Mouse (Mus musculus) gastrocnemius, adult 2 months (tissue): ENCODE results near the gene Raver2. TPM values are rescaled to one million over a fixed set of nuclear protein-coding genes. Genes with fewer than 3 reads are reported as not detected.

Source experiments
- DNase-seq: peaks from one replicate; pipeline ENCODE4 v3.0.0; 2022
- H3K27ac ChIP-seq: fragments of 200-600 bp; 2 replicates; pipeline ENCODE4 v1.8.1; 2022; ENCODE audit warnings: mild to moderate bottlenecking
- H3K4me3 ChIP-seq: fragments of 200-600 bp; 2 replicates; pipeline ENCODE4 v1.8.1; 2022; ENCODE audit warnings: mild to moderate bottlenecking, moderate library complexity
- CTCF ChIP-seq: fragments of 200-600 bp; IDR thresholded peaks from 2 replicates; pipeline ENCODE4 v1.8.1; 2022; ENCODE audit warnings: antibody characterized with exemption, mild to moderate bottlenecking, moderate library complexity
- intact Hi-C: fragments of 180-260 bp; cut with DNase I; formaldehyde crosslinking; loops from one replicate; pipeline ENCODE4 v1.15.1; 2025
- total RNA-seq, 2 experiments: library from RNA; stranded (reverse); gene quantifications; 2 replicates each; pipeline ENCODE4 v1.2.3; 2021

Raver2 gene
- total RNA-seq, 2 experiments from 2014 or later: 1.6 to 6.7 TPM

DNA sequence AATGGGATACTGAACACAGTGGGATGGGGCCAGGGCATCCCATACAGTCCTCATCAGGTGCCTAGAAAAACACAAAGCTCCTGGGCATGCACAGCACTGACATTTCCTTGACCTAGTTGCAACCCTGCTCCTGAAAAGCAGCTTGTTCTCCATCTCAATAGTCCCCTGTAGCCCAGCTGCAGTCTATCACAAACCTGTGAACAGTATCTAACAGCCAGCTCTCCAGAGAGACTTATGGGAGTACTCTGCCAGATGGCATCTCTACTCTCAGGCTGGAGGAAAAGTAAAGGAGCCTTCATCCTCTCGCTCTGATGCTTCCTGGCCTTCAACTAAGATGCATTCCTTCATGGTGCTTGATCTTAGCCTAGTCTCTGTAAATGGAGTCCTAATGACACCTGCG, 95.9 kb downstream of the Raver2 start:
- Histone ChIP-seq H3K4me3 (no peak overlapping the region), H3K27ac (no peak overlapping the region)
- no peak for DNase-seq
- no peak for TF ChIP-seq CTCF
- intact Hi-C loops: loop anchor here (5.0 kb wide), 1 partner anchor 293 kb away; no protein-coding TSS in a partner anchor

DNA sequence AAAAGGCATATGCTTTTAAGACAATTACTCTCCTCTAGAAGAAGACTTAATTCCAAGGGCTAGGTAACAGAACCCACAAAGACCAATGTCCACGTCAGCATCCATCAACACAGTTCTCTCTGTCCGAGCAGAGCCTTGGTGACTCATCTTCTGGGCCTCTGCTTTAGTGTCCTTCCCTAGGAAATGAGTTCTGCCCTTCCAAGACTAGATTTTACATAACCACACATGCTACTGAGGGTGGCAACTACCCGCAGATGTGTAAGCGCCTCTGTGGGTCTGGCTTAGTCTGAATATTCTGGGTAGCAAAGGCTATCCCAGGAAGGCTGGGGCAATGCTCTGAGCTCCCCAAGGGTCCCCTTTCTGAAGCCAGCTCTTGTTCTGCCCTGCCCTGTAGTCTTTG, 97.0 kb downstream of the Raver2 start:
- intact Hi-C loops: loop anchor here (5.0 kb wide), 1 partner anchor 292 kb away; no protein-coding TSS in a partner anchor
- H3K4me3 ChIP-seq: no peak overlapping the region
- no peak for TF ChIP-seq CTCF
- no peak overlapping the region for H3K27ac ChIP-seq
- DNase-seq: no peak

DNA sequence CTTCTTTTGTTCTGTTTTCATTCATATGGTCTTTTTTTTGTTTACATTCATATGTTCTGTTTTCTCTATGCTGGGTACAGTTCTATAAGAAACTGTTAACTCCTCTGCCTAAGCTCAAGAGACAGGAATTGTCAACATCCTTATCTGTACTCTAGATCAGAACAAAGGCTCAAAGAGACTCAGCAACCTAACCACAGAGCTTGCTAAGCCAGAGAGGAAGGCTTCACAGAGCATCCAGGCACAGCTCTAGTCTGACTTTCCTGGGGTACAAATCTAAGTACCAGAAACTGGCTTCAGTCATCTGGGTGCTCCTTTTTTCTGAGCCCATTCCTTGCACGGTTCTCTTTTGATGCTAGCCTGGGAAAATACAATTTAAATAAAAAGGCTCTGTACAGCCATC, 99.0 kb downstream of the Raver2 start:
- no peak for TF ChIP-seq CTCF
- H3K27ac ChIP-seq: no peak overlapping the region

DNA sequence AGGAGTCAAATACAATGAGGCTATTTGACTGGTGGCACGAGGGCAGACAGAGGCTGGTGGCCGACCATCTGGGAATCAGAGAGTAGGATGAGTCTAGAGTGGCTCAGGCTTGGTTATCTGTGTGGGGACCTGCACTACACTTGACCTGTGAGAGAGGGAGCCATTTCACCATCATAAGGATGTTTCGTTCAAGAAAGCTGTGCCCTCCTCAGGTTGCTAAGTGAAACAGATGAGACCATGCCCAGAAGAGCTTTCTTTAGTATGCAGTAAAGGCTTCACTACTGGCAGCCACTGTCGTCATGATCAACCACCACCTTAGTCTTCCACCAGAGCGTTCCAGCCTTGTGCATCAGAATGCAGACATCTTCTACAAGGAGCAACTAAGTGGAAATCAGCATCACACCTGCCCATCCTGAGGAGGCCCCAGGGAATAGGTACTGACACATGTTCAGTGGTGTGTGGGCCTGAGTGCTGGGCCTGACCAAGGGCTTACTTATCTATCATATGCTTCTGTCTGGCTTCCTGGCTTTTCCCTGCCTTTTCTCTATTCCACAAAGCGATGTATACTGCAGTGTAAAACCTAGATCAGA, 99.5 kb downstream of the Raver2 start:
- Histone ChIP-seq H3K27ac (0 out of 2 replicates have a peak overlapping the region, but pooled peaks have one; percentile 10), H3K4me3 (no peak overlapping the region)
- intact Hi-C loops: loop anchor here (1.0 to 5.0 kb wide), 2 partner anchors 199 to 289 kb away; no protein-coding TSS in a partner anchor
- DNase-seq: peak; percentile 54
- peak; percentile 78 for TF ChIP-seq CTCF

More for the DNA sequence above, 99.0 kb downstream of the Raver2 start:
- no peak overlapping the region for H3K4me3 ChIP-seq
- DNase-seq: no peak
- intact Hi-C loops: loop anchor here (1.0 to 5.0 kb wide), 2 partner anchors 200 to 290 kb away; no protein-coding TSS in a partner anchor

DNA sequence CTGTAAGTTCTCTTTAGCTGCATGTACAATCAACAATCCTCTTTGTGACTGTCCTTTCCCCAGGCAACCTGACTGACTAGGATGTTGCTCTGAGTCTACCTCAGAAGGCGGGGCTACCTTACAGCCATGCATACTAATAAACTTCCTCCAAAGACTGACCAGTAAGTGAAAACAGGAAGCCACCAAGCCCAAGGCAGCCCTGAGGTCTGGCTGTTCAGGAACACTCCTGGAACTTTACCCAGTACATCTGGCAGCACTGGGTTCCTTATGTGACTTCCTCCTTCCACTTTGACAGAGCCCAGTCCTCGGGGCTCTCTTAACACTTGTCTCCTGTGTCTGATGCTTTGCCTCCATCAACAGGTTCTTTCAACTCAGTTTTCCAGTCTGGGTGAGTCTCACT, 104.0 kb downstream of the Raver2 start:
- no peak overlapping the region for H3K4me3 ChIP-seq
- TF ChIP-seq CTCF: no peak
- intact Hi-C loops: no loop called here
- no peak for DNase-seq
- H3K27ac ChIP-seq: peak overlapping the region; percentile 17; the same call in 1 of the 2 replicates

DNA sequence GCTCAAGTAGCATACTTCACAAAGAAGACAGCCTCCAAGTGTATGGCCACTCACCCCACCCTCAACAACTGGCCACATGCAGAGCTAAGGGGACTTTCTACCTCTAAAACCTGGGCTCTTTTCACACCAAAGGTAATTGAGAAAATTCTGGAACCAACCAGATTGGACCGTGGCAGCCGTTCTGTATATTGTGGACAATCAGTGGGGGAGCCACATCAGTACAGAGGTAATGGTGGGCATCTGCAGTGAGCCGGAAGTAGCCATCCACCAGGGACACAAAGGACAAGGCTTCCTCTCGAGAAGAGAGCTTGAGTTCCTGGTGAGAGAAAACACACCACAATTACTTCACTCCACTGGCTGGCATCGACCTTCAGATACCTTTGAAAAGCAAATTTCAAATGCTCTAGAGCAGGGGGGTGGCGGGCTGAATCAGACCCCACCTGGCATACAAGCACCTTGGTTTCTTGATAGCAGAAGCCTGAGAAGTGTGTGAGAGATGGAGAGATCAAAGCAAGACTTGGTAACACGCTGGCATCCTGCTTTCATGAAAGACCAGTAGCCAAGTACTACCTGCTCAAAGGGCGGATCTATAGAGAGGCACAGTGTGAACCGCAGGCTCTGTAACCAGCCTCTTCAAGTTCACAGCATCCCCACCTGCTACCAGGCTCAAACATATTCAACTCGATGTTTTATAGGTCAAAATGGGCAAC, 106.3 kb downstream of the Raver2 start:
- DNase-seq: no peak
- no peak overlapping the region for H3K27ac ChIP-seq
- TF ChIP-seq CTCF: no peak
- intact Hi-C loops: no loop called here
- no peak overlapping the region for H3K4me3 ChIP-seq

DNA sequence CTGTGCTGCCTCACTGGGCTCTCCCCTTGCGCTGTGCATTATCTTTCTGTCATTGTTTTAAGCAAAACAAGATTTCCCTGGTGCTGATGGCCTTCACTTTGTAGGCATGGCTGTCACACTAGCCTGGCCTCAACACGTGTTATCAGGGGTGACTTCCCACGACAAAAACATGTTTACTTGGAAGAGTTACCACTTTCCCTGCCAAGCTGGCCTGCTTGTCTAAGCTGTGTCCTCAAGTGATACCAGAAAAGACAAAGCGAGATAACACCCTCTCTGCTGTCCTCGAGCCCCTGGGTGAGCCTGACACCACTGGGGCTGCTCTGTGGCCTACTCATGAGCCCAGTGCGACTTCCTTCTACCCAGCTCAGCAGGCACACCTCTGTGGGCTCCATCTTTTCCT, 107.3 kb downstream of the Raver2 start:
- Histone ChIP-seq H3K27ac (0 out of 2 replicates have a peak overlapping the region, but pooled peaks have one; percentile 8), H3K4me3 (no peak overlapping the region)
- TF ChIP-seq CTCF: no peak
- no peak for DNase-seq
- intact Hi-C loops: no loop called here

DNA sequence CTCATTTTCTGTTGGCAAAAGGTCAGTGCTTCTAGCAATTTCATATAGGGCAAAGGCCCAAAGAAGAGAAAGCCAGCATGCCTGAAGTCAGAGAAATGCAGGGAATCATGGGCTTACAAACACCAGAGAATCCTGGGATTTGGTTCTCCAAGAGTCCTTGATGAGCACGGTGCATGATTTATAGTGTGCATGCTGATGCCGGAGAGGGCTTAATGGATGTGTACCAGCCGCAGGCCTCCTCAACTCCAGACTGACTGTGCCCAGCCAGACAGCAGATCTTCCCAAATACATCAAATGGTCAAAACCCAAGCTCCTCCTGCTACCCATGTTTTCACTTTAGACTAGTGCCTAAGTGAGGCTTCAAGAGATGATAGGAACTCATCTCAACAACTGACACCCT, 109.0 kb downstream of the Raver2 start:
- TF ChIP-seq CTCF: no peak
- intact Hi-C loops: no loop called here
- Histone ChIP-seq H3K4me3 (no peak overlapping the region), H3K27ac (no peak overlapping the region)
- no peak for DNase-seq

DNA sequence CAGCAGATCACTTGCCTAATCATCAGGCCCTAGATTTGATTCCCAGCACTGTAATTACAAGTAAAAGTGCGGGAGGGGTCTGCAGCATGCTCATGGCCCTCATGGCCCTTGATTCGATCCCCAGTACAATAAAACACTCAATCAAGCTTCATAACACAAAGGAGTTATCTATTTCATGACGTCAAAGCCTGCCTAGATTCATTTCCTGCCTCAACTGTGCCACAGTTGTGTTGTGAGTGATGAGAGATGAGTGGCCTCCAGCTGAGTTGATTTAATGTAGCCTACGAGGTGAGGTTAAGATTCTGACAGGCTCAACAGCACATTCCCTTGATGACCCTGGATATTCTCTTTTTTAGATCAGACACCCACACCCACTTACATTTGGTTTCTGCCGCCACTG, 110.3 kb downstream of the Raver2 start:
- Histone ChIP-seq H3K27ac (no peak overlapping the region), H3K4me3 (no peak overlapping the region)
- TF ChIP-seq CTCF: no peak
- intact Hi-C loops: no loop called here
- DNase-seq: no peak

DNA sequence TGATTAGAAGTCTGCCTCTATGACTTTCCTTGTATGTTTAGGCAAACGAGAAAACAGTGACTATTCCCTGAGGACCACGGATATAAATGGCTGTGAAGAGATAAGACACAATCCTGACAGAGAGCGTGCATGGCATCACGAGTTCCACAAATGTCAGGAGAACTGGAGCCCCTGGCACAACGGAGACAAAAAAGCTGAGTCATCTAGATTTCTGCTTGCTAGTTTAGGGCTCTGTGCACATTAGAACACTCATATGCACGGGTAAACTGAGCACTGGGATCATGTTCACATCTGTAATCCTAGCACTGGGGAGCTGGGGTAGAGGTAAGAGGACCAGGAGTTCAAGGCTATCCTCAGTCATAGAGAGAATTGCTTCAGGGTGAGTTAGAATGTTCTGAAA, 111.1 kb downstream of the Raver2 start:
- DNase-seq: no peak
- intact Hi-C loops: no loop called here
- H3K27ac ChIP-seq: 0 out of 2 replicates have a peak overlapping the region, but pooled peaks have one; percentile 2

DNA sequence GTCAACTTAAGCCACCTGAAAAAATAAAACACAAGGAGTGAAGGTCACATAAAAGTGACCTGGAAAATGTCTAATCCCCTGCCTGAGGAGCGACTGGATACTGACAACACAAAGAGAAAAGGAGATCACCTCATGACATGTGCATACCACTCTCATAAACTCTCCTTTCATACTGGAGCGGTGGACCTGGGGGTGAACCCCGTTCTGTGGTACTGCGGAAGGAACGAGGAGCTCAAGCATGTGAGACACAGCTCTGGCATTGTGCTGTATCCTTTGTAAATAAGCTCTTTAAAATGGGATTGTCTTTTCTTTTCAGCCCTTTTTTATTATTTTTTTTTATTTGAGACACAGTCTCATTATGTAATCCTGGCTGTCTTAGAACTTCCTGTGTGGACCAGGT, 111.9 kb downstream of the Raver2 start:
- intact Hi-C loops: no loop called here
- H3K27ac ChIP-seq: peak overlapping the region; percentile 2; the same call in 1 of the 2 replicates

More for the DNA sequence above, 111.1 kb downstream of the Raver2 start:
- no peak overlapping the region for H3K4me3 ChIP-seq
- TF ChIP-seq CTCF: no peak

DNA sequence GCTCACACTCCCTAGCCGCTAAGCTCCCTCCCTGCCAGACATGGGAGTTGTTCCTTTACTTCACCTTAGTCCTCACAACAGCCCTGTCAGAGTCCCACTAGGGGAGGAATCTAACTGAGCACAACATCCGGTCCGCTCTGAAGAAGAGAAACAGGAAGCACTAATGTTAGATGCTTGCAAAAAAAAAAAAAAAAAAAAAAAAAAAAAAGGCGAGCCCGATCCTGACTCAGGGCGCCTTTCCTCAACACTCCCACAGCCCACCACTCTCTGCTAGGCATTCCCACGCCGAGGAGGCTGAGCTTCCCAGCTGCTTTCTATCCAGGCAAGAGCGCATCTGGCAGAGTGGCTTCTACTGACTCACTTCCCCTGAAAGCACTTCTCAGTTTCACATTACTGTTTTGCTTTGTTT, 113.8 kb downstream of the Raver2 start:
- peak overlapping the region; percentile 48 for H3K4me3 ChIP-seq
- intact Hi-C loops: no loop called here
- no peak for TF ChIP-seq CTCF
- no peak for DNase-seq
- peak overlapping the region; percentile 64 for H3K27ac ChIP-seq

More for the DNA sequence above, 111.9 kb downstream of the Raver2 start:
- H3K4me3 ChIP-seq: no peak overlapping the region
- no peak for TF ChIP-seq CTCF
- DNase-seq: no peak

DNA sequence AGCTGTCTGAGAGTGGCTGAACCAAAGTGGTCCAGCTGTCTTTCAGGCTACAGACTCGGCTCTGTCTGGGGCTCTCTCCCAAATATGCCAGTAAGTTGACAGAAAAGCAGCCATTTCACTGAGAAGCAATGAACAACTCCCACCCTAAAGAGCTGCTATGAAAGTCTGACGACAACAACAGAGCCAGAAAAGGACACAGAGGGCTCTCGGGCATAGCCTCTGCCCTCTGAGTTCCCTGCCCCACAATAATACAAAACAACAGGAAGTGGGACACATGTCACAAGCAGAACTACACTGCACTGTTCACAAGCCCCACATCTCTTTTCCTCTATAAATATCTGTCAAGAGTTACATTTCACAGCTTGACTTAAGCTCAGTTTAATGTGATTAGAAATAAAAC, 116.4 kb downstream of the Raver2 start:
- Histone ChIP-seq H3K27ac (peak overlapping the region; percentile 41; the same call in 1 of the 2 replicates), H3K4me3 (no peak overlapping the region)
- no peak for TF ChIP-seq CTCF
- DNase-seq: no peak
- intact Hi-C loops: no loop called here
